Mouse (Mus musculus): Measurements from ENCODE around the gene Lrp2. TPM values are rescaled to one million over a fixed set of nuclear protein-coding genes. Genes with fewer than 3 reads are reported as not detected.

Lrp2 gene
- polyA plus RNA-seq, 1 experiment, result 13.6 TPM

DNA sequence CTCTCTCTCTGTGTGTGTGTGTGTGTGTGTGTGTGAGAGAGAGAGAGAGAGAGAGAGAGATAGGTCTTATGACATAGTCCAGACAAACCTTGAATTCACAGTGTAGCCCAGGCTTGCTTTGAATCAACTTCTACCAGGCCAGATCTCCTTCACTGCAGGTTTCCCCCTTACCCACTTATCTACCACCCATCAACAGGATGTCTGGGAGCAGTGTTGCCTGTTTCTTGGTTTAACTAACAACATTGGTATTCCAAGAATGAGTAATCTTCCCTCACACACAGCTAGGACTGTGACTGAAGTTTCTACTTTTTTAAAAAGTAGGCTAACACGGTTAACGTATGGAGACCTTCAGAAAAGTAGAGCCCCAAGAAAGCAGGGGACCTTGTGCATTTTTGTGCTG, 209.1 kb downstream of the Lrp2 start:
- no peak overlapping the region for H3K4me3 ChIP-seq (replicated peaks; ENCODE audit: extremely low read depth, low read depth, low read length)
- no peak for TF ChIP-seq POLR2A (IDR thresholded peaks at IDR 0.05; ENCODE audit: borderline replicate concordance, extremely low read depth, low read depth, low read length)
- TF ChIP-seq CTCF (IDR thresholded peaks at IDR 0.05; ENCODE audit: insufficient read depth, low read length), result no peak
- H3K4me1 ChIP-seq (ENCODE audit: control insufficient read depth, insufficient read depth, low read length), result no peaks in the 10 kb centered on the region
- no peak for DNase-seq
- 74% methylated on average over 2 of the region's 2 CpGs for WGBS

Other genes with a start within 250 kb of the Lrp2 start
- 0.24 TPM in 1 of 2 replicates, not detected in the other for gene Abcb11, start 243.4 kb downstream of the Lrp2 start, polyA plus RNA-seq (2012; rRNA removed)
- gene Dhrs9, start 205.6 kb downstream of the Lrp2 start, polyA plus RNA-seq (2012; rRNA removed), result 0.29 and 1.9 TPM in 2 replicates
- gene Bbs5, start 61.1 kb upstream of the Lrp2 start, polyA plus RNA-seq (2012; rRNA removed), result 1.4 and 2.2 TPM in 2 replicates
- gene Klhl41, start 84.1 kb upstream of the Lrp2 start, polyA plus RNA-seq (2012; rRNA removed), result 0.35 and 5.1 TPM in 2 replicates
- gene Fastkd1, start 127.5 kb upstream of the Lrp2 start, polyA plus RNA-seq (2012; rRNA removed), result 3.4 and 4.3 TPM in 2 replicates
- gene Ppig, start 136.5 kb upstream of the Lrp2 start, polyA plus RNA-seq (2012; rRNA removed), result 1.2 and 2.2 TPM in 2 replicates
- 0.37 and 0.54 TPM in 2 replicates for gene Ccdc173, start 203.5 kb upstream of the Lrp2 start, polyA plus RNA-seq (2012; rRNA removed)
- gene Phospho2, start 203.6 kb upstream of the Lrp2 start, polyA plus RNA-seq (2012; rRNA removed), result 42.1 and 57.2 TPM in 2 replicates
- gene Klhl23, start 235.9 kb upstream of the Lrp2 start, polyA plus RNA-seq (2012; rRNA removed), result 3.0 and 5.8 TPM in 2 replicates

Data from lung, adult 2 months (tissue).